Mouse (Mus musculus): ENCODE measurements around the gene Cox7a2l. TPM values are rescaled to one million over a fixed set of nuclear protein-coding genes. Genes with fewer than 3 reads are reported as not detected.

The Cox7a2l gene
- polyA plus RNA-seq (2015; fragmentation: Nextera tagmentation; extraction: Ambion mirVana), result 214 and 251 TPM in 2 replicates

GRCm38 (mm10) chr17:83517280-83518015 lies at the start of gene Cox7a2l:
Cox7a2l (minus strand) TSS chr17:83517330.

Other genes starting within 250 kb of the Cox7a2l start
- gene Eml4, start 166.4 kb downstream of the Cox7a2l start, polyA plus RNA-seq (2015; fragmentation: Nextera tagmentation; extraction: Ambion mirVana), result 11.7 and 14.6 TPM in 2 replicates
- 0.14 and 0.16 TPM in 2 replicates for gene Kcng3, start 114.6 kb upstream of the Cox7a2l start, polyA plus RNA-seq (2015; fragmentation: Nextera tagmentation; extraction: Ambion mirVana)
- 48.0 and 84.0 TPM in 2 replicates for gene Mta3, start 188.8 kb upstream of the Cox7a2l start, polyA plus RNA-seq (2015; fragmentation: Nextera tagmentation; extraction: Ambion mirVana)